Comparison of ENCODE assay signal across 20 mouse cellular contexts in the genomic region with DNA sequence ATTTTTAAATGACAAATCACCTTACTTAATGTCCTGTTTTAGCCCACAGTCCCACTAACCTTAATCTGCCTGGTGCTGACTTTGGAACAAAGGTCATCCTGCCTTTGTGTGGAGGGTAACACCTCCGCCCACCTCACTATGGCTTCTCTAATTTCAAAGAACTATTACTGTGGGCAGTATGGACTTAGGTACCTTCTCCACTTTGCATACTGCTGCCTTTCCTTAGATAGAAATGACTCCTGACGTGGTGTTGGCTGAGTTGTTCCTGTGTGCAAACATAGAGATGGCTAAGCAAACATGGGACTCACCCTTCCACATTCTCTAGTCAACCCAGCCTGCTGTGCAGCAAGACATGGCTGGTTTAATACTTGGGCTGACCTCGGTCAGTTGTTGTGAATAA. TPM values are rescaled to one million over a fixed set of nuclear protein-coding genes. Genes with fewer than 3 reads are reported as not detected.
DNase-seq lines count a peak whose midpoint lies in the region; ATAC-seq and TF ChIP-seq lines count a peak whose summit lies in the region.
"Had no signal": no experiment of that assay in that cellular context is flagged by ENCODE, and none has a peak within 500 bp of the region (broad histone marks: within the 10 kb centered on the region; RNA-seq: fewer than 3 reads in every experiment).

No protein-coding gene starts in this region.

- 66% methylated on average over 3 of the region's 3 CpGs for WGBS in intestine, embryonic 14.5 days
- WGBS in intestine, postnatal 0 days, result 51% methylated on average over 3 of the region's 3 CpGs
- 57% methylated on average over 3 of the region's 3 CpGs for WGBS in lung, embryonic 15.5 days
- 65% methylated on average over 3 of the region's 3 CpGs for WGBS in stomach, embryonic 14.5 days
- WGBS in hindbrain, embryonic 11.5 days, result 88% methylated on average over 3 of the region's 3 CpGs

- H3K27me3 ChIP-seq in intestine, embryonic 14.5 days (replicated peaks; ENCODE audit: control insufficient read depth, insufficient read depth, low read length), result no peaks in the 10 kb centered on the region
- H3K27me3 ChIP-seq in intestine, postnatal 0 days (replicated peaks; ENCODE audit: control insufficient read depth, insufficient read depth, low read length), result no peaks in the 10 kb centered on the region
- H3K27me3 ChIP-seq in lung, embryonic 15.5 days, result no peaks in the 10 kb centered on the region
- H3K27me3 ChIP-seq in stomach, embryonic 14.5 days (ENCODE audit: control insufficient read depth, insufficient read depth, low read length), result no peaks in the 10 kb centered on the region
- H3K27me3 ChIP-seq in hindbrain, embryonic 11.5 days (ENCODE audit: control insufficient read depth, insufficient read depth, low read length), result no peaks in the 10 kb centered on the region
- H3K27me3 ChIP-seq: embryonic facial prominence, embryonic 13.5 days; hindbrain, embryonic 12.5 days had no signal

- H3K4me1 ChIP-seq in intestine, embryonic 14.5 days (replicated peaks; ENCODE audit: control insufficient read depth, insufficient read depth, low read length), result peaks cover 10% of the 10 kb centered on the region
- 0 out of 2 replicates have a peak, but pooled peaks cover 5% of the 10 kb centered on the region for H3K4me1 ChIP-seq in intestine, postnatal 0 days (replicated peaks; ENCODE audit: control insufficient read depth, insufficient read depth, low read length)
- no peaks in the 10 kb centered on the region for H3K4me1 ChIP-seq in embryonic fibroblast, embryonic 13.5 days (ENCODE audit: control insufficient read depth, insufficient read depth, low read length)
- peaks cover 12% of the 10 kb centered on the region for H3K4me1 ChIP-seq in lung, embryonic 15.5 days
- H3K4me1 ChIP-seq in stomach, embryonic 14.5 days (ENCODE audit: control insufficient read depth, insufficient read depth, low read length), result peaks cover 6% of the 10 kb centered on the region
- peaks cover 6% of the 10 kb centered on the region; the same call in 1 of the 2 replicates for H3K4me1 ChIP-seq in hindbrain, embryonic 11.5 days (replicated peaks; ENCODE audit: control insufficient read depth, insufficient read depth, low read length)

- H3K9me3 ChIP-seq in intestine, embryonic 14.5 days (ENCODE audit: control insufficient read depth, low read length), result no peaks in the 10 kb centered on the region
- H3K9me3 ChIP-seq in intestine, postnatal 0 days (ENCODE audit: control insufficient read depth), result no peaks in the 10 kb centered on the region
- no peaks in the 10 kb centered on the region for H3K9me3 ChIP-seq in lung, embryonic 15.5 days
- no peaks in the 10 kb centered on the region for H3K9me3 ChIP-seq in stomach, embryonic 14.5 days (ENCODE audit: control insufficient read depth, low read depth, low read length)
- H3K9me3 ChIP-seq in hindbrain, embryonic 11.5 days (ENCODE audit: control insufficient read depth, low read length), result no peaks in the 10 kb centered on the region
- H3K9me3 ChIP-seq: embryonic facial prominence, embryonic 13.5 days; hindbrain, embryonic 12.5 days; limb, embryonic 10.5 days had no signal

- H3K4me2 ChIP-seq in intestine, embryonic 14.5 days (ENCODE audit: low read length), result no peak overlapping the region
- H3K4me2 ChIP-seq in intestine, postnatal 0 days (replicated peaks; ENCODE audit: low read depth), result no peak overlapping the region
- H3K4me2 ChIP-seq in lung, embryonic 15.5 days, result no peak overlapping the region
- no peak overlapping the region for H3K4me2 ChIP-seq in stomach, embryonic 14.5 days (replicated peaks; ENCODE audit: low read depth, low read length)
- H3K4me2 ChIP-seq in hindbrain, embryonic 11.5 days (replicated peaks; ENCODE audit: low read depth, low read length), result no peak overlapping the region
- H3K4me2 ChIP-seq: embryonic facial prominence, embryonic 13.5 days; hindbrain, embryonic 12.5 days; midbrain, embryonic 11.5 days had no signal

- TF ChIP-seq POLR2A in embryonic fibroblast, embryonic 13.5 days (IDR thresholded peaks at IDR 0.05; ENCODE audit: low read depth, low read length), result peak; percentile 40; the same call in 1 of the 2 replicates

- peak overlapping the region; percentile 51 for H3K27ac ChIP-seq in intestine, embryonic 14.5 days (ENCODE audit: low read depth)
- no peak overlapping the region for H3K27ac ChIP-seq in intestine, postnatal 0 days (ENCODE audit: low read depth, low read length)
- no peak overlapping the region for H3K27ac ChIP-seq in embryonic fibroblast, embryonic 13.5 days (ENCODE audit: insufficient read depth, low read length)
- peak overlapping the region; percentile 73 for H3K27ac ChIP-seq in lung, embryonic 15.5 days
- H3K27ac ChIP-seq in stomach, embryonic 14.5 days (ENCODE audit: low read length), result peak overlapping the region; percentile 72; the same call in 1 of the 2 replicates
- no peak overlapping the region for H3K27ac ChIP-seq in hindbrain, embryonic 11.5 days (ENCODE audit: low read depth, low read length)
- H3K27ac ChIP-seq: embryonic facial prominence, embryonic 13.5 days; hindbrain, embryonic 12.5 days; left cerebral cortex, adult 2 months; limb, embryonic 10.5 days; macrophage had no signal

- no peak for DNase-seq in intestine, embryonic 14.5 days (ENCODE audit: low spot score)
- DNase-seq in adrenal gland, adult 2 months, result no peak
- no peak for DNase-seq in spleen, postnatal 36 days (ENCODE audit: low spot score in 2 of 2)
- no peak for DNase-seq in hindbrain, embryonic 11.5 days (ENCODE audit: low spot score)
- DNase-seq: adrenal gland, postnatal 14 days; cerebellum, adult 2 months; gastrocnemius, postnatal 10 days; kidney, adult 18-20 months; kidney, postnatal 14 days; thymus, postnatal 14 days had no signal

- TF ChIP-seq CTCF in intestine, postnatal 0 days (IDR thresholded peaks at IDR 0.05; ENCODE audit: low read depth), result no peak
- TF ChIP-seq CTCF in embryonic fibroblast, embryonic 13.5 days (IDR thresholded peaks at IDR 0.05; ENCODE audit: borderline replicate concordance, insufficient read depth, low read length), result no peak

- no peak overlapping the region for H3K4me3 ChIP-seq in intestine, embryonic 14.5 days (ENCODE audit: low read depth, low read length)
- no peak overlapping the region for H3K4me3 ChIP-seq in intestine, postnatal 0 days (ENCODE audit: low read depth, low read length)
- H3K4me3 ChIP-seq in embryonic fibroblast, embryonic 13.5 days (ENCODE audit: insufficient read depth, low read length), result no peak overlapping the region
- no peak overlapping the region for H3K4me3 ChIP-seq in lung, embryonic 15.5 days
- H3K4me3 ChIP-seq in stomach, embryonic 14.5 days (ENCODE audit: low read depth, low read length), result no peak overlapping the region
- no peak overlapping the region for H3K4me3 ChIP-seq in hindbrain, embryonic 11.5 days (ENCODE audit: low read depth, low read length)
- H3K4me3 ChIP-seq: embryonic facial prominence, embryonic 13.5 days; hindbrain, embryonic 12.5 days; left cerebral cortex, adult 2 months; limb, embryonic 10.5 days had no signal

- peak; percentile 2; the same call in 1 of the 2 replicates for ATAC-seq in intestine, embryonic 14.5 days (replicated peaks; ENCODE audit: low FRiP score, low TSS enrichment, low read depth)
- ATAC-seq in intestine, postnatal 0 days, result no peak
- ATAC-seq in lung, embryonic 15.5 days (ENCODE audit: borderline replicate concordance, extremely low read depth, low FRiP score, low TSS enrichment), result no peak
- peak; percentile 5; the same call in 1 of the 2 replicates for ATAC-seq in stomach, embryonic 14.5 days (ENCODE audit: insufficient number of reproducible peaks, insufficient read depth, low FRiP score, low read depth)
- no peak for ATAC-seq in hindbrain, embryonic 11.5 days (ENCODE audit: low FRiP score)

- no peak overlapping the region for H3K9ac ChIP-seq in intestine, embryonic 14.5 days (ENCODE audit: low read length)
- no peak overlapping the region for H3K9ac ChIP-seq in intestine, postnatal 0 days (ENCODE audit: low read depth, low read length)
- H3K9ac ChIP-seq in lung, embryonic 15.5 days, result no peak overlapping the region
- H3K9ac ChIP-seq in stomach, embryonic 14.5 days (replicated peaks; ENCODE audit: low read depth, low read length), result no peak overlapping the region
- H3K9ac ChIP-seq in hindbrain, embryonic 11.5 days (ENCODE audit: low read depth, low read length), result no peak overlapping the region
- H3K9ac ChIP-seq: embryonic facial prominence, embryonic 13.5 days; hindbrain, embryonic 12.5 days had no signal

- H3K36me3 ChIP-seq in intestine, embryonic 14.5 days (ENCODE audit: control insufficient read depth, insufficient read depth, low read length), result peaks cover 31% of the 10 kb centered on the region
- peaks cover 22% of the 10 kb centered on the region for H3K36me3 ChIP-seq in intestine, postnatal 0 days (ENCODE audit: control insufficient read depth, insufficient read depth)
- H3K36me3 ChIP-seq in lung, embryonic 15.5 days, result peaks cover 16% of the 10 kb centered on the region; the same call in 1 of the 2 replicates
- H3K36me3 ChIP-seq in stomach, embryonic 14.5 days (ENCODE audit: control insufficient read depth, insufficient read depth, low read length), result peaks cover 21% of the 10 kb centered on the region
- no peaks in the 10 kb centered on the region for H3K36me3 ChIP-seq in hindbrain, embryonic 11.5 days (ENCODE audit: control insufficient read depth, insufficient read depth, low read length)

RNA-seq across cellular contexts. Expression of a gene that starts 4.1 kb away (rescaled TPM):
- 281 and 309 TPM in 2 replicates for polyA plus RNA-seq in intestine, embryonic 14.5 days (2014; fragmentation: Nextera tagmentation; extraction: Ambion mirVana)
- polyA plus RNA-seq in intestine, postnatal 0 days (2015; fragmentation: Nextera tagmentation; extraction: Ambion mirVana), result 313 and 315 TPM in 2 replicates
- polyA plus RNA-seq in embryonic fibroblast, embryonic 13.5 days (2011; ENCODE audit: insufficient read length, low read depth, missing spikeins), result 575 and 590 TPM in 2 replicates
- polyA plus RNA-seq in lung, embryonic 15.5 days (2015; fragmentation: Nextera tagmentation; extraction: Ambion mirVana), result 484 and 512 TPM in 2 replicates
- 308 and 334 TPM in 2 replicates for polyA plus RNA-seq in stomach, embryonic 14.5 days (2014; fragmentation: Nextera tagmentation; extraction: Ambion mirVana)
- 100 to 1,000 TPM; 355 to 363 TPM for total RNA-seq in adrenal gland, adult 2 months (2021)
- 169 and 187 TPM in 2 replicates for polyA plus RNA-seq in adrenal gland, adult 2 months (2012; rRNA removed)
- polyA plus RNA-seq in hindbrain, embryonic 11.5 days (2014; fragmentation: Nextera tagmentation; extraction: Ambion mirVana), result 270 and 295 TPM in 2 replicates

RNA-seq across cellular contexts. Expression of a gene that starts 4.1 kb away (rescaled TPM):
- 27.5 and 30.4 TPM in 2 replicates for polyA plus RNA-seq in intestine, embryonic 14.5 days (2014; fragmentation: Nextera tagmentation; extraction: Ambion mirVana)
- 48.6 and 50.4 TPM in 2 replicates for polyA plus RNA-seq in intestine, postnatal 0 days (2015; fragmentation: Nextera tagmentation; extraction: Ambion mirVana)
- polyA plus RNA-seq in embryonic fibroblast, embryonic 13.5 days (2011; ENCODE audit: insufficient read length, low read depth, missing spikeins), result 22.9 and 24.5 TPM in 2 replicates
- 29.6 and 35.5 TPM in 2 replicates for polyA plus RNA-seq in lung, embryonic 15.5 days (2015; fragmentation: Nextera tagmentation; extraction: Ambion mirVana)
- 37.9 and 43.3 TPM in 2 replicates for polyA plus RNA-seq in stomach, embryonic 14.5 days (2014; fragmentation: Nextera tagmentation; extraction: Ambion mirVana)
- 10 to 100 TPM; 31.3 to 56.7 TPM for total RNA-seq in adrenal gland, adult 2 months (2021)
- polyA plus RNA-seq in adrenal gland, adult 2 months (2012; rRNA removed), result 42.8 and 46.3 TPM in 2 replicates
- polyA plus RNA-seq in hindbrain, embryonic 11.5 days (2014; fragmentation: Nextera tagmentation; extraction: Ambion mirVana), result 31.0 and 35.0 TPM in 2 replicates

RNA-seq across cellular contexts. Expression of a gene that starts 5.2 kb away (rescaled TPM):
- polyA plus RNA-seq in intestine, embryonic 14.5 days (2014; fragmentation: Nextera tagmentation; extraction: Ambion mirVana), result 23.0 and 24.2 TPM in 2 replicates
- polyA plus RNA-seq in intestine, postnatal 0 days (2015; fragmentation: Nextera tagmentation; extraction: Ambion mirVana), result 4.5 and 4.8 TPM in 2 replicates
- polyA plus RNA-seq in embryonic fibroblast, embryonic 13.5 days (2011; ENCODE audit: insufficient read length, low read depth, missing spikeins), result 2.6 and 3.7 TPM in 2 replicates
- 19.7 and 20.5 TPM in 2 replicates for polyA plus RNA-seq in lung, embryonic 15.5 days (2015; fragmentation: Nextera tagmentation; extraction: Ambion mirVana)
- 21.3 and 27.4 TPM in 2 replicates for polyA plus RNA-seq in stomach, embryonic 14.5 days (2014; fragmentation: Nextera tagmentation; extraction: Ambion mirVana)
- 1 to 10 TPM; 3.3 to 5.5 TPM for total RNA-seq in adrenal gland, adult 2 months (2021)
- 2.2 and 2.6 TPM in 2 replicates for polyA plus RNA-seq in adrenal gland, adult 2 months (2012; rRNA removed)
- 20.5 and 23.8 TPM in 2 replicates for polyA plus RNA-seq in hindbrain, embryonic 11.5 days (2014; fragmentation: Nextera tagmentation; extraction: Ambion mirVana)

RNA-seq across cellular contexts. Expression of a gene that starts 11.6 kb away (rescaled TPM):
- 38.9 and 41.2 TPM in 2 replicates for polyA plus RNA-seq in intestine, embryonic 14.5 days (2014; fragmentation: Nextera tagmentation; extraction: Ambion mirVana)
- 12.4 and 15.6 TPM in 2 replicates for polyA plus RNA-seq in intestine, postnatal 0 days (2015; fragmentation: Nextera tagmentation; extraction: Ambion mirVana)
- polyA plus RNA-seq in embryonic fibroblast, embryonic 13.5 days (2011; ENCODE audit: insufficient read length, low read depth, missing spikeins), result 36.5 and 49.6 TPM in 2 replicates
- 32.5 and 37.2 TPM in 2 replicates for polyA plus RNA-seq in lung, embryonic 15.5 days (2015; fragmentation: Nextera tagmentation; extraction: Ambion mirVana)
- polyA plus RNA-seq in stomach, embryonic 14.5 days (2014; fragmentation: Nextera tagmentation; extraction: Ambion mirVana), result 44.2 and 46.9 TPM in 2 replicates
- total RNA-seq in adrenal gland, adult 2 months (2021), result 10 to 100 TPM; 17.5 to 24.9 TPM
- polyA plus RNA-seq in adrenal gland, adult 2 months (2012; rRNA removed), result 16.6 and 18.8 TPM in 2 replicates
- 64.5 and 66.4 TPM in 2 replicates for polyA plus RNA-seq in hindbrain, embryonic 11.5 days (2014; fragmentation: Nextera tagmentation; extraction: Ambion mirVana)

RNA-seq across cellular contexts. Expression of a gene that starts 36.9 kb away (rescaled TPM):
- 760 and 815 TPM in 2 replicates for polyA plus RNA-seq in intestine, embryonic 14.5 days (2014; fragmentation: Nextera tagmentation; extraction: Ambion mirVana)
- 997 and 1,037 TPM in 2 replicates for polyA plus RNA-seq in intestine, postnatal 0 days (2015; fragmentation: Nextera tagmentation; extraction: Ambion mirVana)
- 328 and 399 TPM in 2 replicates for polyA plus RNA-seq in embryonic fibroblast, embryonic 13.5 days (2011; ENCODE audit: insufficient read length, low read depth, missing spikeins)
- polyA plus RNA-seq in lung, embryonic 15.5 days (2015; fragmentation: Nextera tagmentation; extraction: Ambion mirVana), result 654 and 708 TPM in 2 replicates
- 676 and 679 TPM in 2 replicates for polyA plus RNA-seq in stomach, embryonic 14.5 days (2014; fragmentation: Nextera tagmentation; extraction: Ambion mirVana)
- total RNA-seq in adrenal gland, adult 2 months (2021), result 100 to 1,000 TPM; 694 to 927 TPM
- polyA plus RNA-seq in adrenal gland, adult 2 months (2012; rRNA removed), result 1,573 and 1,924 TPM in 2 replicates
- 821 and 840 TPM in 2 replicates for polyA plus RNA-seq in hindbrain, embryonic 11.5 days (2014; fragmentation: Nextera tagmentation; extraction: Ambion mirVana)

Comparison
In these comparisons a context has a peak if more than half of its experiments do, and no peak if none do; other contexts are left out.
1. ATAC-seq: peak in intestine, embryonic 14.5 days (single experiment) and stomach, embryonic 14.5 days (single experiment); none in intestine, postnatal 0 days (single experiment), lung, embryonic 15.5 days (single experiment) and hindbrain, embryonic 11.5 days (single experiment).
2. H3K27ac ChIP-seq: peak in intestine, embryonic 14.5 days (single experiment), lung, embryonic 15.5 days (single experiment) and stomach, embryonic 14.5 days (single experiment); none in intestine, postnatal 0 days (single experiment), embryonic fibroblast, embryonic 13.5 days (single experiment) and hindbrain, embryonic 11.5 days (single experiment).